Mouse (Mus musculus) kidney, embryonic 15.5 days (tissue): ENCODE results near the gene Msx2. TPM values are rescaled to one million over a fixed set of nuclear protein-coding genes. Genes with fewer than 3 reads are reported as not detected.
A peak's percentile ranks its signal among the peaks of the same experiment; 100 is the strongest.

Experiments used
- ATAC-seq: fragments of 200-750 bp; cut with Nextera tagmentation; replicated peaks from 2 replicates; pipeline ENCODE4 v1.8.0; 2017; ENCODE audit warnings: moderate TSS enrichment; ENCODE audit not compliant: low FRiP score
- H3K27ac ChIP-seq: fragments of 300-500 bp; sonication (generic); 2 replicates; pipeline ENCODE4 v1.5.1; 2015; ENCODE audit warnings: mild to moderate bottlenecking, inconsistent platforms
- H3K27me3 ChIP-seq: fragments of 300-500 bp; sonication (generic); 2 replicates; pipeline ENCODE4 v1.6.1; 2015; ENCODE audit warnings: inconsistent platforms
- H3K36me3 ChIP-seq: fragments of 300-500 bp; sonication (generic); 2 replicates; pipeline ENCODE4 v1.6.1; 2015; ENCODE audit warnings: inconsistent platforms
- H3K4me1 ChIP-seq: fragments of 300-500 bp; sonication (generic); 2 replicates; pipeline ENCODE4 v1.6.1; 2015; ENCODE audit warnings: inconsistent platforms
- H3K4me2 ChIP-seq: fragments of 300-500 bp; sonication (generic); 2 replicates; pipeline ENCODE4 v1.6.1; 2015; ENCODE audit warnings: moderate library complexity, mild to moderate bottlenecking, inconsistent platforms
- H3K4me3 ChIP-seq: fragments of 300-500 bp; sonication (generic); replicated peaks from 2 replicates; pipeline ENCODE4 v1.5.1; 2015; ENCODE audit warnings: mild to moderate bottlenecking, inconsistent platforms
- H3K9ac ChIP-seq: fragments of 300-500 bp; sonication (generic); 2 replicates; pipeline ENCODE4 v1.6.1; 2015; ENCODE audit warnings: mild to moderate bottlenecking, inconsistent platforms
- H3K9me3 ChIP-seq: fragments of 300-500 bp; sonication (generic); replicated peaks from 2 replicates; pipeline ENCODE4 v1.6.1; 2016; ENCODE audit warnings: inconsistent platforms
- WGBS: fragments of 180-500 bp; shearing (Covaris S2); methylation state at CpG from one replicate; pipeline ENCODE4 v1.1.7; 2015; ENCODE audit warnings: mixed read lengths; 5-methylcytosine and 5-hydroxymethylcytosine counted together
- polyA plus RNA-seq: library from polyadenylated mRNA; unstranded; fragments of >200 nt; fragmentation: Nextera tagmentation; extraction: Ambion mirVana; gene quantifications from 2 replicates; pipeline ENCODE4 v1.2.1, GENCODE M21; 2015

The Msx2 gene
- polyA plus RNA-seq, 1 experiment from 2014 or later: 1.5 TPM

- Histone ChIP-seq H3K36me3 (no peaks in the 10 kb centered on the region), H3K27me3 (peaks cover 95% of the 10 kb centered on the region), H3K4me2 (no peak overlapping the region), H3K9ac (no peak overlapping the region), H3K27ac (no peak overlapping the region), H3K9me3 (no peaks in the 10 kb centered on the region), H3K4me1 (peaks cover 33% of the 10 kb centered on the region), H3K4me3 (no peak overlapping the region)
- WGBS: 13% methylated on average over 6 of the region's 6 CpGs
- ATAC-seq: no peak
Observed at GRCm38 (mm10) chr13:53474491-53474890, 1.6 kb upstream of the Msx2 start.

GRCm38 (mm10) chr13:53473991-53474390 is 1.1 kb upstream of the Msx2 start:
- 12% methylated on average over 5 of the region's 5 CpGs for WGBS
- no peak overlapping the region for H3K27ac ChIP-seq
- no peaks in the 10 kb centered on the region for H3K9me3 ChIP-seq
- no peak for ATAC-seq
- H3K36me3 ChIP-seq: no peaks in the 10 kb centered on the region
- H3K4me1 ChIP-seq: peaks cover 33% of the 10 kb centered on the region
- peaks cover 96% of the 10 kb centered on the region for H3K27me3 ChIP-seq
- H3K9ac ChIP-seq: no peak overlapping the region
- no peak overlapping the region for H3K4me3 ChIP-seq
- H3K4me2 ChIP-seq: no peak overlapping the region

GRCm38 (mm10) chr13:53473291-53473690 is 417 bp upstream of the Msx2 start:
- H3K27me3 ChIP-seq: peaks cover 96% of the 10 kb centered on the region
- 24% methylated on average over 4 of the region's 4 CpGs for WGBS
- H3K4me2 ChIP-seq: no peak overlapping the region
- no peak for ATAC-seq
- peaks cover 33% of the 10 kb centered on the region for H3K4me1 ChIP-seq
- H3K9me3 ChIP-seq: no peaks in the 10 kb centered on the region
- no peak overlapping the region for H3K4me3 ChIP-seq
- no peak overlapping the region for H3K27ac ChIP-seq
- no peak overlapping the region for H3K9ac ChIP-seq
- H3K36me3 ChIP-seq: no peaks in the 10 kb centered on the region

- H3K27me3 ChIP-seq: peaks cover 99% of the 10 kb centered on the region
- H3K9ac ChIP-seq: peak overlapping the region; percentile 45
- H3K9me3 ChIP-seq: no peaks in the 10 kb centered on the region
- ATAC-seq: peak; percentile 15; the same call in 1 of the 2 replicates
- no peaks in the 10 kb centered on the region for H3K36me3 ChIP-seq
- peak overlapping the region; percentile 93 for H3K4me2 ChIP-seq
- H3K4me1 ChIP-seq: peaks cover 33% of the 10 kb centered on the region
- H3K27ac ChIP-seq: no peak overlapping the region
- WGBS: 1% methylated on average over 50 of the region's 50 CpGs
- peak overlapping the region; percentile 55 for H3K4me3 ChIP-seq
Observed at GRCm38 (mm10) chr13:53471926-53472613, 804 bp downstream of the Msx2 start.

- no peak overlapping the region for H3K9ac ChIP-seq
- H3K9me3 ChIP-seq: no peaks in the 10 kb centered on the region
- ATAC-seq: no peak
- H3K27ac ChIP-seq: no peak overlapping the region
- peak overlapping the region; percentile 93; the same call in 1 of the 2 replicates for H3K4me2 ChIP-seq
- peaks cover 99% of the 10 kb centered on the region for H3K27me3 ChIP-seq
- peaks cover 32% of the 10 kb centered on the region for H3K4me1 ChIP-seq
- H3K36me3 ChIP-seq: no peaks in the 10 kb centered on the region
- 9% methylated on average over 6 of the region's 6 CpGs for WGBS
- H3K4me3 ChIP-seq: peak overlapping the region; percentile 55; the same call in 1 of the 2 replicates
Observed at GRCm38 (mm10) chr13:53471411-53471810, 1.5 kb downstream of the Msx2 start.

- no peak overlapping the region for H3K27ac ChIP-seq
- no peak overlapping the region for H3K9ac ChIP-seq
- H3K27me3 ChIP-seq: peaks cover 99% of the 10 kb centered on the region
- H3K9me3 ChIP-seq: no peaks in the 10 kb centered on the region
- H3K4me3 ChIP-seq: no peak overlapping the region
- WGBS: 17% methylated on average over 9 of the region's 9 CpGs
- no peaks in the 10 kb centered on the region for H3K36me3 ChIP-seq
- ATAC-seq: no peak
- H3K4me1 ChIP-seq: peaks cover 25% of the 10 kb centered on the region
- no peak overlapping the region for H3K4me2 ChIP-seq
Observed at GRCm38 (mm10) chr13:53470437-53471151, 2.3 kb downstream of the Msx2 start.

- Histone ChIP-seq H3K27ac (no peak overlapping the region), H3K9ac (no peak overlapping the region), H3K9me3 (no peaks in the 10 kb centered on the region), H3K4me1 (peaks cover 21% of the 10 kb centered on the region), H3K27me3 (peaks cover 99% of the 10 kb centered on the region), H3K36me3 (no peaks in the 10 kb centered on the region), H3K4me2 (no peak overlapping the region), H3K4me3 (no peak overlapping the region)
- 39% methylated on average over 5 of the region's 5 CpGs for WGBS
- ATAC-seq: no peak
Observed at GRCm38 (mm10) chr13:53469756-53470155, 3.1 kb downstream of the Msx2 start.

GRCm38 (mm10) chr13:53468171-53468570 is 4.7 kb downstream of the Msx2 start:
- H3K9me3 ChIP-seq: no peaks in the 10 kb centered on the region
- no peak overlapping the region for H3K27ac ChIP-seq
- H3K4me1 ChIP-seq: peaks cover 33% of the 10 kb centered on the region
- ATAC-seq: no peak
- H3K36me3 ChIP-seq: no peaks in the 10 kb centered on the region
- H3K27me3 ChIP-seq: peaks cover 99% of the 10 kb centered on the region
- no peak overlapping the region for H3K9ac ChIP-seq
- WGBS: 45% methylated on average over 14 of the region's 14 CpGs
- no peak overlapping the region for H3K4me2 ChIP-seq
- no peak overlapping the region for H3K4me3 ChIP-seq

- H3K4me3 ChIP-seq: no peak overlapping the region
- no peaks in the 10 kb centered on the region for H3K36me3 ChIP-seq
- peaks cover 34% of the 10 kb centered on the region for H3K4me1 ChIP-seq
- no peak overlapping the region for H3K27ac ChIP-seq
- H3K27me3 ChIP-seq: peaks cover 99% of the 10 kb centered on the region
- H3K9me3 ChIP-seq: no peaks in the 10 kb centered on the region
- no peak for ATAC-seq
- 3% methylated on average over 18 of the region's 18 CpGs for WGBS
- H3K4me2 ChIP-seq: no peak overlapping the region
- no peak overlapping the region for H3K9ac ChIP-seq
Observed at GRCm38 (mm10) chr13:53466189-53466866, 6.5 kb downstream of the Msx2 start.

- ATAC-seq: no peak
- peaks cover 99% of the 10 kb centered on the region for H3K27me3 ChIP-seq
- no peak overlapping the region for H3K4me2 ChIP-seq
- H3K36me3 ChIP-seq: no peaks in the 10 kb centered on the region
- H3K9me3 ChIP-seq: no peaks in the 10 kb centered on the region
- H3K4me1 ChIP-seq: peaks cover 32% of the 10 kb centered on the region
- H3K4me3 ChIP-seq: peak overlapping the region; percentile 10; the same call in 1 of the 2 replicates
- H3K9ac ChIP-seq: no peak overlapping the region
- H3K27ac ChIP-seq: no peak overlapping the region
- WGBS: 4% methylated on average over 26 of the region's 26 CpGs
Observed at GRCm38 (mm10) chr13:53465191-53465820, 7.6 kb downstream of the Msx2 start.

- Histone ChIP-seq H3K4me2 (0 out of 2 replicates have a peak overlapping the region, but pooled peaks have one; percentile 8), H3K9ac (no peak overlapping the region), H3K4me3 (no peak overlapping the region), H3K4me1 (peaks cover 32% of the 10 kb centered on the region), H3K27ac (no peak overlapping the region), H3K36me3 (no peaks in the 10 kb centered on the region), H3K9me3 (no peaks in the 10 kb centered on the region), H3K27me3 (peaks cover 98% of the 10 kb centered on the region)
- WGBS: 2% methylated on average over 21 of the region's 21 CpGs
- no peak for ATAC-seq
Observed at GRCm38 (mm10) chr13:53464441-53465001, 8.4 kb downstream of the Msx2 start.
